Mouse (Mus musculus) forebrain, embryonic 11.5 days (tissue): ENCODE data around the gene Ypel2. TPM values are rescaled to one million over a fixed set of nuclear protein-coding genes. Genes with fewer than 3 reads are reported as not detected.

ENCODE experiments used
- ATAC-seq: fragments of 200-750 bp; cut with Nextera tagmentation; replicated peaks from 2 replicates; pipeline ENCODE4 v1.8.0; 2017; ENCODE audit warnings: moderate TSS enrichment; ENCODE audit not compliant: low FRiP score
- DNase-seq: peaks from one replicate; pipeline ENCODE4 v3.0.0-alpha.2; 2017; ENCODE audit warnings: low spot score
- H3K27ac ChIP-seq: fragments of 300-500 bp; sonication (generic); 2 replicates; pipeline ENCODE4 v1.5.1; 2014; ENCODE audit warnings: low read depth, low read length
- H3K27me3 ChIP-seq: fragments of 300-500 bp; sonication (generic); 2 replicates; pipeline ENCODE4 v1.6.1; 2014; ENCODE audit warnings: mild to moderate bottlenecking, low read length, mixed read lengths; ENCODE audit not compliant: control insufficient read depth, insufficient read depth
- H3K36me3 ChIP-seq: fragments of 300-500 bp; sonication (generic); 2 replicates; pipeline ENCODE4 v1.6.1; 2014; ENCODE audit warnings: mild to moderate bottlenecking, low read length, moderate library complexity, mixed read lengths; ENCODE audit not compliant: control insufficient read depth, insufficient read depth
- H3K4me1 ChIP-seq: fragments of 300-500 bp; sonication (generic); replicated peaks from 2 replicates; pipeline ENCODE4 v1.6.1; 2014; ENCODE audit warnings: low read length, mixed read lengths; ENCODE audit not compliant: control insufficient read depth, insufficient read depth
- H3K4me2 ChIP-seq: fragments of 300-500 bp; sonication (generic); 2 replicates; pipeline ENCODE4 v1.6.1; 2014; ENCODE audit warnings: low read depth, mild to moderate bottlenecking, low read length, moderate library complexity, mixed read lengths; ENCODE audit not compliant: severe bottlenecking
- H3K4me3 ChIP-seq: fragments of 300-500 bp; sonication (generic); 2 replicates; pipeline ENCODE4 v1.5.1; 2014; ENCODE audit warnings: low read depth, low read length
- H3K9ac ChIP-seq: fragments of 300-500 bp; sonication (generic); 2 replicates; pipeline ENCODE4 v1.6.1; 2014; ENCODE audit warnings: low read length
- H3K9me3 ChIP-seq: fragments of 300-500 bp; sonication (generic); 2 replicates; pipeline ENCODE4 v1.6.1; 2016; ENCODE audit warnings: low read length, mixed read lengths; ENCODE audit not compliant: control insufficient read depth
- WGBS: fragments of 180-500 bp; shearing (Covaris S2); extraction: QIAGEN DNeasy Blood & Tissue Kit; methylation state at CpG from one replicate; pipeline ENCODE4 v1.1.7; 2014; 5-methylcytosine and 5-hydroxymethylcytosine counted together
- polyA plus RNA-seq: library from polyadenylated mRNA; unstranded; fragments of >200 nt; fragmentation: Nextera tagmentation; extraction: Ambion mirVana; gene quantifications from 2 replicates; pipeline ENCODE4 v1.2.1, GENCODE M21; 2014

Ypel2 gene
- polyA plus RNA-seq, 1 experiment from 2014 or later = 5.4 TPM

- Histone ChIP-seq H3K36me3 (no peaks in the 10 kb centered on the region), H3K4me3 (no peak overlapping the region), H3K27me3 (no peaks in the 10 kb centered on the region), H3K9ac (no peak overlapping the region), H3K4me1 (no peaks in the 10 kb centered on the region), H3K27ac (no peak overlapping the region), H3K9me3 (no peaks in the 10 kb centered on the region), H3K4me2 (no peak overlapping the region)
- no peak for DNase-seq
- WGBS = 87% methylated on average over 9 of the region's 9 CpGs
- no peak for ATAC-seq
These were observed 79.2 kb downstream of the Ypel2 start for GRCm38 (mm10) chr11:86914329-86914728.

GRCm38 (mm10) chr11:86910244-86910643 lies 83.3 kb downstream of the Ypel2 start:
- no peaks in the 10 kb centered on the region for H3K4me1 ChIP-seq
- no peak for ATAC-seq
- H3K27me3 ChIP-seq = no peaks in the 10 kb centered on the region
- H3K9ac ChIP-seq = no peak overlapping the region
- H3K9me3 ChIP-seq = no peaks in the 10 kb centered on the region
- no peak overlapping the region for H3K4me3 ChIP-seq
- no peak overlapping the region for H3K4me2 ChIP-seq
- no peak overlapping the region for H3K27ac ChIP-seq
- H3K36me3 ChIP-seq = no peaks in the 10 kb centered on the region
- no peak for DNase-seq
- WGBS = 84% methylated on average over 4 of the region's 4 CpGs

DNA sequence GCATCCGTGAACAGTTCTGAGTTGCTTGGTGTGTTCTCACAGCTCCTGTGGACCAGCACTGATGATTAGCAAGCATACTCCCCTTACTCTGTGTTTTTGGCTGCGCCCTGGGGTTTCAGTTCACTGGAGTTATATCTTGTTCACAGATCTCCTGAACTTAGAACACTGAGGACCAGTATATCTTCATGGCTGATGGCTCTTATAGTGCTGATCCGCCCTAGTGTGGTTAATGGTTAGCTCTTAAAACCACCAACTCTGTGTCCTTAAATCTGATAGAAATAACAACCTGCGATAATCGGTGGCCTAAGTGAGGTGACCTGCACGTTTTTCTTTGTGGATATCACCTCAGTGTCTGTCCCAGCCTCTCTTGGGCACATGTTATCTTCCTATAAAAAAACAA lies 84.5 kb downstream of the Ypel2 start:
- Histone ChIP-seq H3K27me3 (no peaks in the 10 kb centered on the region), H3K9ac (no peak overlapping the region), H3K36me3 (no peaks in the 10 kb centered on the region), H3K9me3 (no peaks in the 10 kb centered on the region), H3K4me1 (no peaks in the 10 kb centered on the region), H3K4me2 (no peak overlapping the region), H3K27ac (no peak overlapping the region), H3K4me3 (no peak overlapping the region)
- DNase-seq (no peak), ATAC-seq (no peak)
- WGBS = 86% methylated on average over 6 of the region's 6 CpGs

GRCm38 (mm10) chr11:86907889-86908590 lies 85.5 kb downstream of the Ypel2 start:
- H3K36me3 ChIP-seq = no peaks in the 10 kb centered on the region
- H3K27ac ChIP-seq = no peak overlapping the region
- no peak overlapping the region for H3K4me2 ChIP-seq
- H3K9ac ChIP-seq = no peak overlapping the region
- H3K4me3 ChIP-seq = no peak overlapping the region
- H3K27me3 ChIP-seq = no peaks in the 10 kb centered on the region
- no peaks in the 10 kb centered on the region for H3K4me1 ChIP-seq
- WGBS = 88% methylated on average over 5 of the region's 5 CpGs
- H3K9me3 ChIP-seq = no peaks in the 10 kb centered on the region
- ATAC-seq (no peak), DNase-seq (no peak)

- no peaks in the 10 kb centered on the region for H3K4me1 ChIP-seq
- 92% methylated on average over 11 of the region's 11 CpGs for WGBS
- H3K9me3 ChIP-seq = no peaks in the 10 kb centered on the region
- no peak overlapping the region for H3K27ac ChIP-seq
- H3K27me3 ChIP-seq = no peaks in the 10 kb centered on the region
- no peak for ATAC-seq
- H3K4me2 ChIP-seq = no peak overlapping the region
- H3K36me3 ChIP-seq = no peaks in the 10 kb centered on the region
- no peak overlapping the region for H3K4me3 ChIP-seq
- H3K9ac ChIP-seq = no peak overlapping the region
- DNase-seq = no peak
These were observed 86.5 kb downstream of the Ypel2 start for GRCm38 (mm10) chr11:86906767-86907662.

DNA sequence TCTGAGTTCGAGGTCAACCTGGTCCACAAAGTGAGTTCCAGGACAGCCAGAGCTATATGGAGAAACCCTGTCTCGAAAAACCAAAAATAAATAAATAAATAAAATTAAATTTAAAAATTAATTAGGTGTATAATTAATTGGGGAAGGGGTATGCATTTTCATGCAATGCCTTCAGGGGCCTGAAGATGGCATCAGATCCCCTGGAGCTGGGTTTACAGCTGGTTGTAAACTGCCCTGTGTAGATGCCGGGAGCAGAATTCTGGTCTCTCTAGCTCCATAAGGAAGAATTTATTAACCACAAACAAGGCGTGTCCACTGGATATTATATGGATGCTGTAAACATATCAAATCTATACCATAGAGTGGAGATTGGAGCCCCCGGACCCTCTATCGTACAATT lies 87.2 kb downstream of the Ypel2 start:
- Histone ChIP-seq H3K4me2 (no peak overlapping the region), H3K36me3 (no peaks in the 10 kb centered on the region), H3K27ac (no peak overlapping the region), H3K4me3 (no peak overlapping the region), H3K4me1 (no peaks in the 10 kb centered on the region), H3K27me3 (no peaks in the 10 kb centered on the region), H3K9ac (no peak overlapping the region), H3K9me3 (no peaks in the 10 kb centered on the region)
- no peak for DNase-seq
- ATAC-seq = no peak
- WGBS = 95% methylated on average over 6 of the region's 6 CpGs

DNA sequence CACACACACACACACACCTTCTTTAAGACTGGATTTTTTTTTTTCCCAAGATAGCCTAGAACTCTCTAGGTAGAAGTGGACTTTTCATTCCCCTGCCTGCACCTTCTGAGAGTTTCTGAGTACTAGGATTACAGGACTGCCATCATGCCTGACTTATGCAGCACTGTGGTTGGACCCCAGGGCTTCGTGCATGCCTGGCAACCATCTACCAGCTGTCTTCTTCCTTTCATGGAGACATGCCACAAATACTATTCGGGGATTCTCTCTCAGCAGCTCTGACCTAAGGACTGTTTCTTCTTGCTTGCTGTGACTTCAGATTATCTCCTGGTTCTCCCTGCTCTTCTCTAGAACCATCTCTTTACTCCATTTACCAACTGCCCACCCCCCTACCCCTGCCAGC lies 88.2 kb downstream of the Ypel2 start:
- no peaks in the 10 kb centered on the region for H3K27me3 ChIP-seq
- H3K4me3 ChIP-seq = no peak overlapping the region
- H3K36me3 ChIP-seq = no peaks in the 10 kb centered on the region
- no peak overlapping the region for H3K9ac ChIP-seq
- H3K9me3 ChIP-seq = no peaks in the 10 kb centered on the region
- DNase-seq = no peak
- H3K27ac ChIP-seq = no peak overlapping the region
- no peaks in the 10 kb centered on the region for H3K4me1 ChIP-seq
- 93% methylated on average over 2 of the region's 2 CpGs for WGBS
- no peak overlapping the region for H3K4me2 ChIP-seq
- ATAC-seq = no peak

GRCm38 (mm10) chr11:86904706-86905105 lies 88.8 kb downstream of the Ypel2 start:
- no peak overlapping the region for H3K4me3 ChIP-seq
- no peaks in the 10 kb centered on the region for H3K4me1 ChIP-seq
- 71% methylated on average over 4 of the region's 4 CpGs for WGBS
- H3K9ac ChIP-seq = no peak overlapping the region
- H3K36me3 ChIP-seq = no peaks in the 10 kb centered on the region
- no peak overlapping the region for H3K4me2 ChIP-seq
- no peak overlapping the region for H3K27ac ChIP-seq
- H3K9me3 ChIP-seq = no peaks in the 10 kb centered on the region
- ATAC-seq (no peak), DNase-seq (no peak)
- no peaks in the 10 kb centered on the region for H3K27me3 ChIP-seq
